Mouse (Mus musculus): ENCODE measurements around the gene Gm3072.
"Not testable (repeated sequence)": the region's sequence is repeated elsewhere in the genome, so short reads cannot be mapped to it uniquely, and the experiment has no call there.

Gm3072 gene

DNA sequence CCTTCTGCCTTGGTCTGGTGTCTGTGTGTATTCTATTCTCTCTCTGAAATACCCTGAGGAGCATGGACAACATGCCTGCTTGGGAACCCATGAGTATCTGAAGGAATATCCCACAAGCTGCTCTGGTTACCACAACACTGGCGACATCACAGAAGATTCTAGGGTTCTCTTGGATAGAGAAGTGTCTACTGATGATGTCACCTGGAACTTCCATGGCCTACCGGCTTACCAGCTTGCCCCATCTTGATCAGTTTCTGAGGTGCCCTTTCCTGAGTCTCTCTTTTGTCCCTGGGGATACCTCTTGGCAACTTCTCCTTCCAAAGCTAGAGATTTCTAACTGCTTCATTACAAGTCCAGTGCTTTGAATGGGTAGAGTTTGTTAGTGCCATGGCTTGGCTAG is at the start of gene Gm3072:
Gene Gm3072 (minus strand): TSS at position 101 of the 400 bp plus-strand sequence.
- DNase-seq (ENCODE audit: low spot score), result not testable (repeated sequence)

DNA sequence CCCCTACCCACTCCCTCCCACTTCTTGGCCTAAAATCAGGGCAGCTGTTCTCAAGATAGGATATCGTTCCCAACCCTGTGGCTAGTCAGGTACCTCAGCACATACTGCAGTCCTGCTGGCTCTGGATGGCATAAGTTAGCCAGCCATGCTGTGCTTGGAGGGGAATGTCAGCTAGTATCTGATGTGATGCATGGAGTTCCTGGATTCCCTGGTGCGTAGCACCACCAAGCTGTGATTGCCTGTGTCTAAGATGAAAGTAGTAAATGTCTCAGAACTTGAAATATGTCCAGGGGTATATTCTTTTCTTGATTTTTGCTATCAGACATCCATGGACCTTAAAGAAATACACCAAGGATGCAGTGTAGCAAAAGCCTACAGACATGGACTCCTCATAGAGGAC is 23.8 kb upstream of the Gm3072 start:
- DNase-seq (ENCODE audit: low spot score), result not testable (repeated sequence)

DNA sequence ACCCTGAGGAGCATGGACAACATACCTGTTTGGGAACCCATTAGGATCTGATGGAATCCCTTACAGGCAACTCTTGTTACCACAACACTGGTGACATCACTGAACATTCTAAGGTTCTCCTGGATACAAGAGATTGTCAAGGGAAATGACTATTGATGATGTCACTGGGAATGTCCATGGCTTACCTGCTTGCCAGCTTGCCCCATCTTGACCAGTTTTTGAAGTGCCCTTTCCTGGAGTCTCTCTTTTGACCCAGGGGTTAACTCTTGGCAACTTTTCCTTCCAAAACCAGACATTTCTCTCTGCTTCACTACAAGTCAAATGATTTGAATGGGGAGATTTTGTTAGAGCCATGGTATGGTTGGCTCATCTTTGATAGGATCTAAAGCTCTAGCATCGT is 22.0 kb upstream of the Gm3072 start, which contains the start of gene Gm3676:
Gene Gm3676 (minus strand): TSS at position 101 of the 400 bp plus-strand sequence.
- not testable (repeated sequence) for DNase-seq (ENCODE audit: low spot score)

DNA sequence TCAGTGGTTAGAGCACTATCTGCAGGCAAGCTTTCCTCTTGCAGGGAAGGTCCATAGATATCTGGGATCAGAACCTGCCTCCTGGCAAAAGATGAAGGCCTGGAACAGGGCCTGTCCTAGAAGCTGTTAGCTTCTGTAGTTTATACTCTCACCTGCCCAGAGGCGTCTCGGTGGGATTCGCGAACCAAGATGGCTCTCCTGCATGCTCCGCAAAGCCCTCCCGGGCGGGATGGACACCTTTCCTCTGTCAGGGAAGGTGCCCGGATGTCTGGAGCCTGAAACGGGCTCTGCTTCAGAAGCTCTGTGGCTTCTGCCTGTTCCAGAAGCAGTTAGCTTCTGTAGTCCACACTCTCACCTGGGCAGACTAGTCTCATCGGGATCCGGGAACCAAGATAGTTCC is 5.7 kb upstream of the Gm3072 start:
- DNase-seq (ENCODE audit: low spot score), result not testable (repeated sequence)

DNA sequence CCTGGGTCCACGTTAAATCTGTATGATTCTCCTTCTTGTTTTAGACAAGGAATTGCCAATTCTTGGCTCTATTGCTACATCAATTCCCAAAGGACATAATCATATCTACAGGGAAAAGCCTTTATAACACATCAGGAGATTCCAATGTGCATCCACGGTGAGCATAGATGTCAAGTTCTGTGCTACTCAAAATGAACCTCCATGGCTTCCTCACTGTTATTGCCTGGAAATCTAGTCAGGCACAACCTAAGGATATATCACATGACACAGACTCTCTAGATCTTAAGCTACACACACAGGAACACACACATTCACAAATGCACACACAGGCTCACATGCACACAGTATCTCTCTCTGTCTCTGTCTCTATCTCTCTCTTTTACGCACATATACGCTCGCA is 1.9 kb downstream of the Gm3072 start:
- DNase-seq (ENCODE audit: low spot score), result not testable (repeated sequence)

DNA sequence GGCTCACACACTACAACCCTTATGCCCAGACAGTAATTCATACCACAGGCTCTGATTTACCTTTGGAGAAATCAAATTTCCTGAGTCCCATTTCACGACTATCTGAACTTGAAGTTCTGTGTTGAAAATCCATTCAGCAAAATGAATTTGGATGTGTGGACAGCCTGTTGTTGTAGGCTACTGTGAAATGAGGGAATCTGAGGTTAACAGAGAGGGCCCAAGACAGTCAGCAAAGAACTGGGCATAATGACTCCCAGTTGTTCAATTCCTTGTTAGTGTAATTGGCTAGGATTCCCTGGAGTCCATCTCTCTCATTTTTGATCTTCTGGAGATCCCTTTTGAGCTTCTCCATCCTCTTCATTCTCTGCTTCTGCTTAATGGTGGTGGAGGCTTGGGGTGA is 13.7 kb downstream of the Gm3072 start:
- DNase-seq (ENCODE audit: low spot score), result not testable (repeated sequence)

DNA sequence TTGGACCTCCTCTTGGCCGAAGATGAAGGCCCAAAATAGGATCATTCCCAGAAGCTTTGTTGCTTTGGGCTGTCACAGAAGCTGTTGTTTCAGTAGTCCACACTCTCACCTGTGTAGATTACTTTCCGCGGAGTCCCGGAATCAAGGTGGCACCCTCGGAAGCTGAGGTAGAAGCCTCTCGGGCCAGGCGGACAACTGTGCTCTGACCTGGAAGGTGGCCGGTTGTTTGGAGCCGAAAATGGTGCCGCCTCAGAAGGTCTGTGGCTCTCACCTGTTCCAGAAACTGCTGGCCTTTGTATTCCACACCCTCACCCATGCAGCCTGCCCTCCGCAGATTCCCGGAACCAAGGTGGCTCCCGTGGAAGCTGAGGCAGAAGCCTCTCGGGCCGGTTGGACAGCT is 23.5 kb downstream of the Gm3072 start:
- not testable (repeated sequence) for DNase-seq (ENCODE audit: low spot score)

GRCm38 (mm10) chr14:41586346-41586745 is 38.1 kb downstream of the Gm3072 start:
- DNase-seq (ENCODE audit: low spot score), result not testable (repeated sequence)

GRCm38 (mm10) chr14:41572911-41573310 is 51.5 kb downstream of the Gm3072 start, which contains the start of gene 1700049E17Rik2:
TSS of gene 1700049E17Rik2 (plus strand) at chr14:41573211.
- DNase-seq (ENCODE audit: low spot score), result not testable (repeated sequence)

All from urinary bladder, postnatal 14 days (tissue).